Mouse (Mus musculus): ENCODE data around the gene Nudt14. TPM values are rescaled to one million over a fixed set of nuclear protein-coding genes. Genes with fewer than 3 reads are reported as not detected.

Gene Nudt14
- total and polyA plus RNA-seq, 3 experiments, result 6.2 to 22.2 (median 13.3) TPM

- no peak for TF ChIP-seq GATA2 (IDR thresholded peaks at IDR 0.05; ENCODE audit: borderline replicate concordance, low read depth, low read length)
- no peak for TF ChIP-seq CTCF (IDR thresholded peaks at IDR 0.05; ENCODE audit: low read depth, low read length)
- TF ChIP-seq TAL1 (conservative IDR thresholded peaks at IDR 0.05; ENCODE audit: low read depth, low read length), result no peak; the same call in 1 of the 2 replicates
- no peak for TF ChIP-seq GATA1 (IDR thresholded peaks at IDR 0.05; ENCODE audit: borderline replicate concordance, low read length)
- no peak for TF ChIP-seq POLR2AphosphoS5 (IDR thresholded peaks at IDR 0.05; ENCODE audit: insufficient replicate concordance, low read depth, low read length)
- H3K4me1 ChIP-seq (ENCODE audit: insufficient read depth, low read depth, low read length), result peaks cover 30% of the 10 kb centered on the region
- H3K4me3 ChIP-seq (ENCODE audit: low read depth, low read length), result no peak overlapping the region
- H3K9me3 ChIP-seq (replicated peaks), result no peaks in the 10 kb centered on the region
- DNase-seq (ENCODE audit: low spot score) (no peak), ATAC-seq (ENCODE audit: extremely low read depth, insufficient number of reproducible peaks, low FRiP score, poor library complexity, severe bottlenecking) (no peak)
- H3K27me3 ChIP-seq (ENCODE audit: insufficient read depth, low read length), result peaks cover 51% of the 10 kb centered on the region
- H3K36me3 ChIP-seq (replicated peaks), result peaks cover 31% of the 10 kb centered on the region
These were observed 10.5 kb upstream of the Nudt14 start for GRCm38 (mm10) chr12:112952433-112952832.

- no peak for TF ChIP-seq CTCF (IDR thresholded peaks at IDR 0.05; ENCODE audit: low read depth, low read length)
- TF ChIP-seq GATA2 (IDR thresholded peaks at IDR 0.05; ENCODE audit: borderline replicate concordance, low read depth, low read length), result no peak
- ATAC-seq (ENCODE audit: extremely low read depth, insufficient number of reproducible peaks, low FRiP score, poor library complexity, severe bottlenecking), result no peak
- peaks cover 19% of the 10 kb centered on the region for H3K36me3 ChIP-seq (replicated peaks)
- peaks cover 32% of the 10 kb centered on the region for H3K4me1 ChIP-seq (ENCODE audit: insufficient read depth, low read depth, low read length)
- no peak for DNase-seq (ENCODE audit: low spot score)
- H3K9me3 ChIP-seq (replicated peaks), result no peaks in the 10 kb centered on the region
- H3K27me3 ChIP-seq (ENCODE audit: insufficient read depth, low read length), result peaks cover 62% of the 10 kb centered on the region
- no peak overlapping the region for H3K4me3 ChIP-seq (ENCODE audit: low read depth, low read length)
These were observed 9.4 kb upstream of the Nudt14 start for GRCm38 (mm10) chr12:112951150-112951842.

DNA sequence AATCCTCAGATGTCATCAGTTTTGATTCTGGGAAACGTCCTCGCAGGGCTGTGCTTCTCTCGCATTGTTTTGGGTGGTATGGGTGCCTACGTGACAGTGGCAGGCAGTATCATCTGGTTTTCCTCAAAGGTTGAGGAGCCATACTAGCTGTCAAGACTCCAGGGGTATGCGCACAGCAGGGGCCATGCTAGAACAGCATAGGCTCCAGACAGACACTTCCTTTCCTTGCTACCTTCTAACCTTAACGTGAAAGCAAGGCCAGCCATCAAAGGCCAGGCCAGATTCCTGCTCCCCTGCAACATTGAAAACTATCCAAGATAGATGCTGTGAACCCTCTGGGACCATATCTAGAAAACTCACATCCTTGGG lies 8.8 kb upstream of the Nudt14 start:
- H3K36me3 ChIP-seq (replicated peaks), result peaks cover 14% of the 10 kb centered on the region
- peaks cover 29% of the 10 kb centered on the region for H3K4me1 ChIP-seq (ENCODE audit: insufficient read depth, low read depth, low read length)
- H3K9me3 ChIP-seq (replicated peaks), result no peaks in the 10 kb centered on the region
- TF ChIP-seq GATA2 (IDR thresholded peaks at IDR 0.05; ENCODE audit: borderline replicate concordance, low read depth, low read length), result no peak
- no peak for TF ChIP-seq GATA1 (IDR thresholded peaks at IDR 0.05; ENCODE audit: borderline replicate concordance, low read length)
- TF ChIP-seq TAL1 (conservative IDR thresholded peaks at IDR 0.05; ENCODE audit: low read depth, low read length), result no peak
- no peak for TF ChIP-seq CTCF (IDR thresholded peaks at IDR 0.05; ENCODE audit: low read depth, low read length)
- no peak for TF ChIP-seq POLR2AphosphoS5 (IDR thresholded peaks at IDR 0.05; ENCODE audit: insufficient replicate concordance, low read depth, low read length)
- H3K27me3 ChIP-seq (ENCODE audit: insufficient read depth, low read length), result peaks cover 65% of the 10 kb centered on the region
- ATAC-seq (ENCODE audit: extremely low read depth, insufficient number of reproducible peaks, low FRiP score, poor library complexity, severe bottlenecking) (no peak), DNase-seq (ENCODE audit: low spot score) (no peak)
- H3K4me3 ChIP-seq (ENCODE audit: low read depth, low read length), result peak overlapping the region; percentile 70; the same call in 1 of the 2 replicates

DNA sequence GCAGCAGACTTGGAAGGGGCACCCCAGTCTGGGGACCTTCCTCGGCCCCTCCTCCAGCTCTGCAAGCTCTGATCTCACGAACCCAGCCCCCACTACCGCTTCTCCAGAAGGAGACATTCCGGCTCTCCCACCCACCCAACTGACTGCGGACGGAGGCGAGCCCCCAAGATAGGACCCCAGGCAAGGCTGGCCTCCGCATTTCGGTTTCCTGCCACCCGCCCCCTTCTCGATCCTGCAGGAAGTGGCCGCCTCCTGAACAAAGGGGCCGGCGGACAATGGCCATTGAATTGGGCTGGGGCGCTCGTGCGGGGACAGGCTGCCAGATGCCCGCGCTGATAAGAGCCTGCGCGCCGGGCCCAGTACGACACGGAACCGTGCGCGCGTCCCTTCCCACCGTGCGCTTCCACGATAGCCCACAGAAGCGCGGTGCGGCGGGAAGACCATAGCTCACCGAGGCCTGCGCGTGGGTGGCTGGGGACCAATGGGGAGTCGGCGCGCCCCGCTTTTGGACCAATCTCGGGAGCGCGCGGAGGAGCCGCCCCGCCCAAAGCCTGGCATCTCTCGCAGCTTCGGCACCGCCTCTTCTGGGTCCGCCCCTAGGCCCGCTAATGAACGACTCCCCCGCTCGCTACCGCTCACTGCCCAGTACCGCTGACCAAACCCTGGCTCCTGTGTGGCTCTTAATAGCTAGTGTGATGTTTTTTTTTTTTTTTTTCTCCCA lies 8.3 kb upstream of the Nudt14 start:
- peak; percentile 97 for DNase-seq (ENCODE audit: low spot score)
- Histone ChIP-seq H3K4me1 (ENCODE audit: insufficient read depth, low read depth, low read length) (peaks cover 27% of the 10 kb centered on the region), H3K4me3 (ENCODE audit: low read depth, low read length) (peak overlapping the region; percentile 70), H3K27me3 (ENCODE audit: insufficient read depth, low read length) (peaks cover 69% of the 10 kb centered on the region), H3K9me3 (replicated peaks) (no peaks in the 10 kb centered on the region), H3K36me3 (replicated peaks) (peaks cover 10% of the 10 kb centered on the region)
- TF ChIP-seq TAL1 (conservative IDR thresholded peaks at IDR 0.05; ENCODE audit: low read depth, low read length), result no peak
- TF ChIP-seq GATA1 (IDR thresholded peaks at IDR 0.05; ENCODE audit: borderline replicate concordance, low read length), result no peak
- TF ChIP-seq CTCF (IDR thresholded peaks at IDR 0.05; ENCODE audit: low read depth, low read length), result no peak
- no peak for TF ChIP-seq GATA2 (IDR thresholded peaks at IDR 0.05; ENCODE audit: borderline replicate concordance, low read depth, low read length)
- no peak for TF ChIP-seq POLR2AphosphoS5 (IDR thresholded peaks at IDR 0.05; ENCODE audit: insufficient replicate concordance, low read depth, low read length)
- peak; percentile 82 for ATAC-seq (ENCODE audit: extremely low read depth, insufficient number of reproducible peaks, low FRiP score, poor library complexity, severe bottlenecking)

GRCm38 (mm10) chr12:112947307-112947706 lies 5.4 kb upstream of the Nudt14 start:
- Histone ChIP-seq H3K4me3 (ENCODE audit: low read depth, low read length) (no peak overlapping the region), H3K36me3 (replicated peaks) (no peaks in the 10 kb centered on the region), H3K27me3 (ENCODE audit: insufficient read depth, low read length) (peaks cover 68% of the 10 kb centered on the region), H3K9me3 (replicated peaks) (no peaks in the 10 kb centered on the region), H3K4me1 (ENCODE audit: insufficient read depth, low read depth, low read length) (peaks cover 32% of the 10 kb centered on the region)
- TF ChIP-seq CTCF (IDR thresholded peaks at IDR 0.05; ENCODE audit: low read depth, low read length), result peak; percentile 30; the same call in 1 of the 2 replicates
- TF ChIP-seq GATA1 (IDR thresholded peaks at IDR 0.05; ENCODE audit: borderline replicate concordance, low read length), result no peak
- ATAC-seq (ENCODE audit: extremely low read depth, insufficient number of reproducible peaks, low FRiP score, poor library complexity, severe bottlenecking), result no peak
- DNase-seq (ENCODE audit: low spot score), result no peak

DNA sequence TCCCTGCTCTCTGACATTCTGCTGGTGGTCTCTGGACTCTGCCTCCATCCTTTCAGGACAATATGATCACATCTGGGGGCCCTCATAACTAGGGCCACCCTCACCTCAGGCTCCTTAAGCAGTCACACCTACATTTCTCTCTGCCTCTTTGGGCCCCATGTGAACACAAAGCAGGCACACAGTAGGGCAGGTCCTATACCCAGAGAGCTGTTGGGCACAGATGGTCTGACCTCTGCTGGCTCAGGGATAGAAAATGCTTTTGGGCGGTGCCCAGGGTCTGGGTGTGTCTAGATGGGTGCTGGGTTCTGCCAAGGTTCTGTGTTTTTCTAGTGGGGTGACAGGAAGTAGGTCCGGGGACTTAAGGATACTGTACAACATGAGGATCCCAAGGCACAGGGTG lies 1.7 kb upstream of the Nudt14 start:
- DNase-seq (ENCODE audit: low spot score) (no peak), ATAC-seq (ENCODE audit: extremely low read depth, insufficient number of reproducible peaks, low FRiP score, poor library complexity, severe bottlenecking) (no peak)
- no peak overlapping the region for H3K4me3 ChIP-seq (ENCODE audit: low read depth, low read length)
- H3K9me3 ChIP-seq (replicated peaks), result no peaks in the 10 kb centered on the region
- no peaks in the 10 kb centered on the region for H3K36me3 ChIP-seq (replicated peaks)
- TF ChIP-seq TAL1 (conservative IDR thresholded peaks at IDR 0.05; ENCODE audit: low read depth, low read length) (no peak), POLR2AphosphoS5 (IDR thresholded peaks at IDR 0.05; ENCODE audit: insufficient replicate concordance, low read depth, low read length) (no peak), GATA2 (IDR thresholded peaks at IDR 0.05; ENCODE audit: borderline replicate concordance, low read depth, low read length) (no peak), CTCF (IDR thresholded peaks at IDR 0.05; ENCODE audit: low read depth, low read length) (no peak), GATA1 (IDR thresholded peaks at IDR 0.05; ENCODE audit: borderline replicate concordance, low read length) (no peak)
- H3K27me3 ChIP-seq (ENCODE audit: insufficient read depth, low read length), result peaks cover 34% of the 10 kb centered on the region
- H3K4me1 ChIP-seq (ENCODE audit: insufficient read depth, low read depth, low read length), result peaks cover 23% of the 10 kb centered on the region

Measured in G1E (cell line).